Comparison of ENCODE assay signal across 22 mouse cellular contexts in the genomic region with DNA sequence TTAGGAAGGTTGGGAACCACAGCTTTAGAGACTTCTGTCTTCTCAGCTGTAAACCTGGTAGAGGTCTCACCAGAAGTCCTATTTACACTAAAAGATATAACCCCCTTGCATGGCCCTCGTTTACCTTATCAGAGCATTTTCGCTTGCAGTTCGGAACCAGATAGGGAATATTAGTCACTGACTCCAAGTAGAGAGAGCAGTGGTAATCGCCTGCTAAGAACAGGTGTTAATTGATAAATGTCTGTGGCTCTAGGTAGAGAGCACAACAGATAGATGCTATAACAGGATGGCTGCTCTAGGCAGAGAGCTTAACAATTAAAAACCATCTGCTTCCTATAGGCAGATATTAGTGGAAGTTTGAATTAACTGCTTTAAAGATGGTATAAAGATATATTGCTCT. TPM values are rescaled to one million over a fixed set of nuclear protein-coding genes. Genes with fewer than 3 reads are reported as not detected.
DNase-seq lines count a peak whose midpoint lies in the region; ATAC-seq and TF ChIP-seq lines count a peak whose summit lies in the region.
"Had no signal": no experiment of that assay in that cellular context is flagged by ENCODE, and none has a peak within 500 bp of the region (broad histone marks: within the 10 kb centered on the region; RNA-seq: fewer than 3 reads in every experiment).

No protein-coding gene starts in this region.

- H3K36me3 ChIP-seq in liver, embryonic 12.5 days = peaks cover 82% of the 10 kb centered on the region
- peaks cover 5% of the 10 kb centered on the region for H3K36me3 ChIP-seq in liver, embryonic 14.5 days (replicated peaks; ENCODE audit: control insufficient read depth, insufficient read depth, low read depth)
- H3K36me3 ChIP-seq in forebrain, postnatal 0 days (ENCODE audit: insufficient read depth) = peaks cover 43% of the 10 kb centered on the region

- ATAC-seq in liver, embryonic 12.5 days = peak; percentile 72
- ATAC-seq in liver, embryonic 14.5 days (ENCODE audit: insufficient read depth) = peak; percentile 57; the same call in 1 of the 2 replicates
- no peak for ATAC-seq in forebrain, postnatal 0 days
- ATAC-seq: forebrain, embryonic 14.5 days; forebrain, embryonic 16.5 days had no signal

- no peak for DNase-seq in liver
- no peak for DNase-seq in liver, embryonic 14.5 days (ENCODE audit: low read depth in 3 of 3, low spot score in 3 of 3)
- no peak for DNase-seq in left cerebral cortex, postnatal 25 days (ENCODE audit: low spot score in 2 of 2)
- no peak for DNase-seq in forebrain, postnatal 0 days
- DNase-seq: adrenal gland, adult 2 months; adrenal gland, postnatal 10 days; adrenal gland, postnatal 25 days; cerebellum, adult 11 months; cerebellum, adult 18-20 months; cerebellum, adult 8-10 months; cerebellum, adult 9-11 months; cerebellum, postnatal 14 days; cerebellum, postnatal 36 days; embryo, embryonic 11 days had no signal

- TF ChIP-seq EP300 in liver, embryonic 14.5 days (IDR thresholded peaks at IDR 0.05; ENCODE audit: low read depth) = 0 out of 2 replicates have a peak, but pooled peaks have one; percentile 18

- H3K9ac ChIP-seq in liver, embryonic 12.5 days = no peak overlapping the region
- H3K9ac ChIP-seq in liver, embryonic 14.5 days (replicated peaks) = no peak overlapping the region
- no peak overlapping the region for H3K9ac ChIP-seq in forebrain, postnatal 0 days
- H3K9ac ChIP-seq: embryonic facial prominence, embryonic 13.5 days; embryonic facial prominence, embryonic 15.5 days; forebrain, embryonic 12.5 days had no signal

- H3K4me3 ChIP-seq in liver, embryonic 12.5 days = no peak overlapping the region
- no peak overlapping the region for H3K4me3 ChIP-seq in liver, embryonic 14.5 days (ENCODE audit: insufficient read depth in 1 of 2, low read depth in 2 of 2, low read length in 2 of 2)
- no peak overlapping the region for H3K4me3 ChIP-seq in forebrain, postnatal 0 days (ENCODE audit: low read depth, low read length)
- H3K4me3 ChIP-seq: embryonic facial prominence, embryonic 13.5 days; embryonic facial prominence, embryonic 15.5 days; erythroblast, embryonic 14.5 days; forebrain, embryonic 10.5 days; forebrain, embryonic 12.5 days had no signal

- intact Hi-C loops in left cerebral cortex, postnatal 25 days (cut with DNase I) = no loop called here

- no peaks in the 10 kb centered on the region for H3K27me3 ChIP-seq in liver, embryonic 12.5 days (replicated peaks)
- H3K27me3 ChIP-seq in liver, embryonic 14.5 days (ENCODE audit: control insufficient read depth, insufficient read depth, low read length) = no peaks in the 10 kb centered on the region
- no peaks in the 10 kb centered on the region for H3K27me3 ChIP-seq in forebrain, postnatal 0 days (ENCODE audit: insufficient read depth, low read length)
- H3K27me3 ChIP-seq: embryonic facial prominence, embryonic 13.5 days; embryonic facial prominence, embryonic 15.5 days; forebrain, embryonic 12.5 days had no signal

- H3K27ac ChIP-seq in liver, embryonic 12.5 days = no peak overlapping the region
- no peak overlapping the region for H3K27ac ChIP-seq in liver, embryonic 14.5 days
- no peak overlapping the region for H3K27ac ChIP-seq in forebrain, postnatal 0 days (ENCODE audit: low read depth, low read length)
- H3K27ac ChIP-seq: embryonic facial prominence, embryonic 13.5 days; embryonic facial prominence, embryonic 15.5 days; forebrain, embryonic 10.5 days; forebrain, embryonic 12.5 days had no signal

- no peak for TF ChIP-seq CTCF in liver, embryonic 14.5 days (IDR thresholded peaks at IDR 0.05; ENCODE audit: low read depth)
- TF ChIP-seq CTCF in forebrain, postnatal 0 days (IDR thresholded peaks at IDR 0.05; ENCODE audit: low read depth) = no peak

- no peak overlapping the region for H3K4me2 ChIP-seq in liver, embryonic 12.5 days
- no peak overlapping the region for H3K4me2 ChIP-seq in liver, embryonic 14.5 days (ENCODE audit: low read depth)
- H3K4me2 ChIP-seq in forebrain, postnatal 0 days (ENCODE audit: low read depth) = no peak overlapping the region
- H3K4me2 ChIP-seq: embryonic facial prominence, embryonic 13.5 days; embryonic facial prominence, embryonic 15.5 days; forebrain, embryonic 12.5 days had no signal

- H3K4me1 ChIP-seq in liver, embryonic 12.5 days = peaks cover 9% of the 10 kb centered on the region; the same call in 1 of the 2 replicates
- H3K4me1 ChIP-seq in liver, embryonic 14.5 days (replicated peaks; ENCODE audit: control insufficient read depth in 2 of 2, insufficient read depth in 2 of 2, low read length in 1 of 2) = peaks cover 0 to 3% of the 10 kb centered on the region in 2 experiments; a peak in 2 of 4 replicates
- H3K4me1 ChIP-seq in forebrain, postnatal 0 days (ENCODE audit: insufficient read depth) = no peaks in the 10 kb centered on the region
- H3K4me1 ChIP-seq: embryonic facial prominence, embryonic 13.5 days; embryonic facial prominence, embryonic 15.5 days; forebrain, embryonic 10.5 days; forebrain, embryonic 12.5 days had no signal

- WGBS in liver, embryonic 12.5 days (ENCODE audit: insufficient replicate concordance) = 47% methylated on average over 4 of the region's 4 CpGs
- WGBS in liver, embryonic 14.5 days (ENCODE audit: insufficient replicate concordance) = 43% methylated on average over 4 of the region's 4 CpGs
- 95% methylated on average over 4 of the region's 4 CpGs for WGBS in forebrain, postnatal 0 days

- no peaks in the 10 kb centered on the region for H3K9me3 ChIP-seq in liver, embryonic 12.5 days (replicated peaks)
- H3K9me3 ChIP-seq in liver, embryonic 14.5 days (ENCODE audit: control insufficient read depth, low read length) = no peaks in the 10 kb centered on the region
- H3K9me3 ChIP-seq in forebrain, postnatal 0 days (ENCODE audit: low read length) = no peaks in the 10 kb centered on the region
- H3K9me3 ChIP-seq: embryonic facial prominence, embryonic 13.5 days; embryonic facial prominence, embryonic 15.5 days; forebrain, embryonic 10.5 days; forebrain, embryonic 12.5 days had no signal

RNA-seq across cellular contexts. Expression of gene Ankrd26, which starts 23.4 kb away (rescaled TPM):
- polyA plus RNA-seq in liver, embryonic 12.5 days (2016; fragmentation: Nextera tagmentation; extraction: Ambion mirVana) = 9.1 and 10.8 TPM in 2 replicates
- polyA plus RNA-seq in liver, embryonic 14.5 days (2012; rRNA removed) = 3.0 and 5.7 TPM in 2 replicates
- 5.3 and 6.8 TPM in 2 replicates for polyA plus RNA-seq in liver, embryonic 14.5 days (2014; fragmentation: Nextera tagmentation; extraction: Ambion mirVana)
- 10 to 100 TPM; 11.1 to 12.5 TPM for total RNA-seq in left cerebral cortex, postnatal 25 days (2021)
- 7.0 and 12.4 TPM in 2 replicates for total RNA-seq in forebrain, postnatal 0 days (2014; rRNA removed)
- polyA plus RNA-seq in forebrain, postnatal 0 days (2015; fragmentation: Nextera tagmentation; extraction: Ambion mirVana) = 6.6 and 10.9 TPM in 2 replicates

RNA-seq across cellular contexts. Expression of gene Zfp9, which starts 59.5 kb away (rescaled TPM):
- 2.0 and 2.5 TPM in 2 replicates for polyA plus RNA-seq in liver, embryonic 12.5 days (2016; fragmentation: Nextera tagmentation; extraction: Ambion mirVana)
- 1.3 and 1.7 TPM in 2 replicates for polyA plus RNA-seq in liver, embryonic 14.5 days (2012; rRNA removed)
- polyA plus RNA-seq in liver, embryonic 14.5 days (2014; fragmentation: Nextera tagmentation; extraction: Ambion mirVana) = 0.85 and 1.1 TPM in 2 replicates
- 10 to 100 TPM; 17.4 to 19.4 TPM for total RNA-seq in left cerebral cortex, postnatal 25 days (2021)
- total RNA-seq in forebrain, postnatal 0 days (2014; rRNA removed) = 21.9 and 27.5 TPM in 2 replicates
- polyA plus RNA-seq in forebrain, postnatal 0 days (2015; fragmentation: Nextera tagmentation; extraction: Ambion mirVana) = 4.8 and 9.2 TPM in 2 replicates
- polyA plus RNA-seq: erythroblast, embryonic 14.5 days had no signal
